Mouse (Mus musculus) cerebellum, adult 2 months (tissue): ENCODE data around the gene Gm11564.

Experiments used
- CTCF ChIP-seq: fragments of 200-500 bp; IDR thresholded peaks from 2 replicates; pipeline ENCODE4 v1.5.1; 2011; ENCODE audit warnings: low read depth, mild to moderate bottlenecking, control low read depth, low read length, moderate library complexity, borderline replicate concordance; ENCODE audit not compliant: insufficient read depth
- POLR2A ChIP-seq: fragments of 200-500 bp; IDR thresholded peaks from 2 replicates; pipeline ENCODE4 v1.6.1; 2011; ENCODE audit warnings: low read length, control low read depth, borderline replicate concordance; ENCODE audit not compliant: insufficient read depth

DNA sequence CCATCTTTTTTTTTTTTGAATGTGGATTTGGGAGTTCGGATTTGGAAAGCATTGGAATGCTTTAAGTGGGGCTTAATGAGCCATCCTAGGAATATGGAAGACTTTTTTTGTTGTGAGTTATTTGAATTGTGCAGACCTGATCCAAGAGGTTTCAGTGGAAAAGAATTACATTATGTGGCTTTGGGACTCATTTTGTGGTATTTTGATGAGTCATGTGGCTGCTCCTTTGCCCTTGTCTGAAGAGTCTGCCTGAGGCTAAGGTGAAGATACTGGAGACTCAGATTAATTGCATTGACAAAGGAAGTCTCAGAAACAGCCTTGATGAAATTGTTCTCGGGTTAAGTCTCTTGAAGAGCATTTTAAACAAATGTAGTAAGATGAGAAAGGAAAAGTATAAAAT lies 47.1 kb downstream of the Gm11564 start:
- TF ChIP-seq POLR2A (no peak), CTCF (no peak)
